Mouse (Mus musculus) cerebellum, adult 2 months (tissue): Measurements from ENCODE around the gene Kif18a. TPM values are rescaled to one million over a fixed set of nuclear protein-coding genes. Genes with fewer than 3 reads are reported as not detected.

Experiments used
- DNase-seq, 2 experiments: peaks; one replicate each; pipeline ENCODE4 v3.0.0; 2021
- H3K27ac ChIP-seq: fragments of 200-500 bp; 2 replicates; pipeline ENCODE4 v1.5.1; 2012; ENCODE audit warnings: low read length, control low read depth, inconsistent platforms; ENCODE audit not compliant: insufficient read depth
- H3K27me3 ChIP-seq: fragments of 200-500 bp; 2 replicates; pipeline ENCODE4 v1.6.1; 2012; ENCODE audit warnings: inconsistent platforms, mild to moderate bottlenecking, low read length, moderate library complexity; ENCODE audit not compliant: control insufficient read depth, insufficient read depth
- H3K4me1 ChIP-seq: fragments of 200-500 bp; 2 replicates; pipeline ENCODE4 v1.6.1; 2011; ENCODE audit warnings: low read length; ENCODE audit not compliant: control insufficient read depth, insufficient read depth
- H3K4me3 ChIP-seq: fragments of 200-500 bp; replicated peaks from 2 replicates; pipeline ENCODE3; 2011; ENCODE audit warnings: mild to moderate bottlenecking, low read depth, low read length, control low read depth; ENCODE audit not compliant: insufficient read depth
- CTCF ChIP-seq: fragments of 200-500 bp; IDR thresholded peaks from 2 replicates; pipeline ENCODE4 v1.5.1; 2011; ENCODE audit warnings: low read depth, mild to moderate bottlenecking, control low read depth, low read length, moderate library complexity, borderline replicate concordance; ENCODE audit not compliant: insufficient read depth
- POLR2A ChIP-seq: fragments of 200-500 bp; IDR thresholded peaks from 2 replicates; pipeline ENCODE4 v1.6.1; 2011; ENCODE audit warnings: low read length, control low read depth, borderline replicate concordance; ENCODE audit not compliant: insufficient read depth
- WGBS: fragments of 180-500 bp; shearing (Covaris S2); methylation state at CpG from one replicate; pipeline ENCODE4 v1.1.7; 2018; 5-methylcytosine and 5-hydroxymethylcytosine counted together
- polyA plus RNA-seq: library from polyadenylated mRNA; depleted of rRNA; stranded (reverse); fragments of >200 nt; gene quantifications from 2 replicates; pipeline ENCODE4 v1.2.3, GENCODE M21; 2012

Gene Kif18a
- polyA plus RNA-seq, 1 experiment, result 1.2 TPM

GRCm38 (mm10) chr2:109311369-109311768 lies 30.8 kb downstream of the Kif18a start:
- TF ChIP-seq CTCF (no peak), POLR2A (no peak)
- H3K27ac ChIP-seq, result no peak overlapping the region
- no peak for DNase-seq
- H3K4me1 ChIP-seq, result no peaks in the 10 kb centered on the region
- 97% methylated on average over 5 of the region's 5 CpGs for WGBS
- no peaks in the 10 kb centered on the region for H3K27me3 ChIP-seq
- no peak overlapping the region for H3K4me3 ChIP-seq

GRCm38 (mm10) chr2:109331807-109332206 lies 51.3 kb downstream of the Kif18a start:
- DNase-seq, result no peak
- no peak overlapping the region for H3K27ac ChIP-seq
- H3K4me3 ChIP-seq, result no peak overlapping the region
- no peaks in the 10 kb centered on the region for H3K4me1 ChIP-seq
- TF ChIP-seq POLR2A (no peak), CTCF (no peak)
- H3K27me3 ChIP-seq, result no peaks in the 10 kb centered on the region
- 96% methylated on average over 1 of the region's 1 CpGs for WGBS

- TF ChIP-seq CTCF (no peak), POLR2A (no peak)
- Histone ChIP-seq H3K4me3 (no peak overlapping the region), H3K4me1 (no peaks in the 10 kb centered on the region), H3K27me3 (no peaks in the 10 kb centered on the region), H3K27ac (no peak overlapping the region)
- WGBS, result 95% methylated on average over 5 of the region's 5 CpGs
- no peak for DNase-seq
These were observed 53.7 kb downstream of the Kif18a start for GRCm38 (mm10) chr2:109334237-109334636.

- no peak for TF ChIP-seq CTCF
- no peak for TF ChIP-seq POLR2A
- 89% methylated on average over 1 of the region's 1 CpGs for WGBS
- Histone ChIP-seq H3K27ac (no peak overlapping the region), H3K4me1 (no peaks in the 10 kb centered on the region), H3K4me3 (no peak overlapping the region), H3K27me3 (no peaks in the 10 kb centered on the region)
- no peak for DNase-seq
These were observed 55.2 kb downstream of the Kif18a start for GRCm38 (mm10) chr2:109335765-109336164.

- H3K4me1 ChIP-seq, result no peaks in the 10 kb centered on the region
- 83% methylated on average over 4 of the region's 4 CpGs for WGBS
- TF ChIP-seq POLR2A, result no peak
- no peak for TF ChIP-seq CTCF
- no peaks in the 10 kb centered on the region for H3K27me3 ChIP-seq
- H3K27ac ChIP-seq, result no peak overlapping the region
- no peak overlapping the region for H3K4me3 ChIP-seq
- DNase-seq, result no peak
These were observed 64.8 kb downstream of the Kif18a start for GRCm38 (mm10) chr2:109345386-109345785.

- Histone ChIP-seq H3K4me3 (no peak overlapping the region), H3K27ac (no peak overlapping the region), H3K27me3 (no peaks in the 10 kb centered on the region), H3K4me1 (no peaks in the 10 kb centered on the region)
- TF ChIP-seq POLR2A, result no peak
- DNase-seq, result no peak
- 92% methylated on average over 4 of the region's 4 CpGs for whole genome bisulfite sequencing
These were observed 68.2 kb downstream of the Kif18a start for GRCm38 (mm10) chr2:109348742-109349141.

- Histone ChIP-seq H3K27me3 (no peaks in the 10 kb centered on the region), H3K27ac (no peak overlapping the region), H3K4me1 (no peaks in the 10 kb centered on the region), H3K4me3 (no peak overlapping the region)
- WGBS, result 92% methylated on average over 3 of the region's 3 CpGs
- no peak for DNase-seq
- TF ChIP-seq POLR2A, result no peak
- TF ChIP-seq CTCF, result no peak
These were observed 78.1 kb downstream of the Kif18a start for GRCm38 (mm10) chr2:109358456-109359141.

- TF ChIP-seq POLR2A (no peak), CTCF (no peak)
- Histone ChIP-seq H3K4me3 (no peak overlapping the region), H3K27ac (no peak overlapping the region), H3K27me3 (no peaks in the 10 kb centered on the region; the same call in 1 of the 2 replicates), H3K4me1 (no peaks in the 10 kb centered on the region)
- WGBS, result 86% methylated on average over 1 of the region's 1 CpGs
- no peak for DNase-seq
These were observed 85.4 kb downstream of the Kif18a start for GRCm38 (mm10) chr2:109365962-109366361.

GRCm38 (mm10) chr2:109374881-109375280 lies 94.3 kb downstream of the Kif18a start:
- no peak overlapping the region for H3K27ac ChIP-seq
- 51% methylated on average over 2 of the region's 2 CpGs for WGBS
- H3K4me1 ChIP-seq, result no peaks in the 10 kb centered on the region
- no peak overlapping the region for H3K4me3 ChIP-seq
- DNase-seq, result no peak
- no peaks in the 10 kb centered on the region for H3K27me3 ChIP-seq
- TF ChIP-seq POLR2A (no peak), CTCF (no peak)
